Mouse (Mus musculus) MEL (cell line): ENCODE data around the gene Plekha7. TPM values are rescaled to one million over a fixed set of nuclear protein-coding genes. Genes with fewer than 3 reads are reported as not detected.

Experiments
- DNase-seq: peaks from one replicate; pipeline ENCODE4 v3.0.0; 2011; ENCODE audit warnings: low read depth, low spot score
- H3K27ac ChIP-seq: 2 replicates; pipeline ENCODE4 v1.5.1; 2012; ENCODE audit warnings: low read depth, mild to moderate bottlenecking, control low read depth, low read length, moderate library complexity; ENCODE audit not compliant: control insufficient read depth
- H3K27me3 ChIP-seq, 2 experiments: fragments of 150-350 bp in 1 of 2; sonication (generic) in 1 of 2; 2 replicates each; pipeline ENCODE4 v1.6.1; 2012; ENCODE audit warnings: low read length in 2 of 2, mild to moderate bottlenecking in 2 of 2, improper control_type of control experiment in 1 of 2, moderate library complexity in 1 of 2; ENCODE audit not compliant: insufficient read depth in 2 of 2, control insufficient read depth in 1 of 2
- H3K36me3 ChIP-seq, 2 experiments: 2 replicates each; pipeline ENCODE4 v1.6.1; 2012 to 2014; ENCODE audit warnings: low read length in 2 of 2, improper control_type of control experiment in 1 of 2, inconsistent platforms in 1 of 2, mild to moderate bottlenecking in 1 of 2; ENCODE audit not compliant: insufficient read depth in 2 of 2, control insufficient read depth in 1 of 2
- H3K4me1 ChIP-seq, 2 experiments: fragments of 150-350 bp in 1 of 2; sonication (generic) in 1 of 2; 2 replicates each; pipeline ENCODE4 v1.6.1; 2012; ENCODE audit warnings: low read length in 2 of 2, improper control_type of control experiment in 1 of 2, mild to moderate bottlenecking in 1 of 2; ENCODE audit not compliant: insufficient read depth in 2 of 2, control insufficient read depth in 1 of 2
- H3K4me3 ChIP-seq, 2 experiments: fragments of 150-350 bp in 1 of 2; sonication (generic) in 1 of 2; 2 replicates each; pipeline ENCODE4 v1.5.1; 2012; ENCODE audit warnings: low read depth in 2 of 2, low read length in 2 of 2, mild to moderate bottlenecking in 2 of 2, moderate library complexity in 2 of 2, control low read depth in 1 of 2, improper control_type of control experiment in 1 of 2; ENCODE audit not compliant: control insufficient read depth in 1 of 2, insufficient read depth in 1 of 2
- H3K79me2 ChIP-seq: 2 replicates; pipeline ENCODE4 v1.6.1; 2012; ENCODE audit warnings: mild to moderate bottlenecking, low read length, moderate library complexity; ENCODE audit not compliant: control insufficient read depth, poor library complexity, insufficient read depth
- H3K9ac ChIP-seq: 2 replicates; pipeline ENCODE4 v1.6.1; 2012; ENCODE audit warnings: low read depth, mild to moderate bottlenecking, control low read depth, low read length, moderate library complexity; ENCODE audit not compliant: control insufficient read depth, poor library complexity, severe bottlenecking
- H3K9me3 ChIP-seq: fragments of 150-350 bp; sonication (generic); replicated peaks from 2 replicates; pipeline ENCODE4 v1.6.1; 2012; ENCODE audit warnings: mild to moderate bottlenecking, low read length, improper control_type of control experiment, moderate library complexity; ENCODE audit not compliant: insufficient read depth
- CHD1 ChIP-seq: IDR thresholded peaks from 2 replicates; pipeline ENCODE4 v1.6.1; 2012; ENCODE audit warnings: low read depth, mild to moderate bottlenecking, inconsistent platforms, low read length, improper control_type of control experiment
- CHD2 ChIP-seq: IDR thresholded peaks from 2 replicates; pipeline ENCODE4 v1.6.1; 2011; ENCODE audit warnings: low read length, improper control_type of control experiment
- CTCF ChIP-seq, 3 experiments: IDR thresholded peaks in 2 of 3; conservative IDR thresholded peaks in 1 of 3; 2 replicates each; pipeline ENCODE4 v1.5.1; 2011 to 2012; ENCODE audit warnings: low read length in 3 of 3, low read depth in 2 of 3, mild to moderate bottlenecking in 2 of 3, improper control_type of control experiment in 1 of 3, inconsistent platforms in 1 of 3, mixed read lengths in 1 of 3, moderate library complexity in 1 of 3; ENCODE audit not compliant: control insufficient read depth in 1 of 3, insufficient read depth in 1 of 3, poor library complexity in 1 of 3, severe bottlenecking in 1 of 3
- EP300 ChIP-seq, 2 experiments: IDR thresholded peaks; 2 replicates each; pipeline ENCODE4 v1.6.1; 2011; ENCODE audit warnings: improper control_type of control experiment in 2 of 2, low read length in 2 of 2, low read depth in 1 of 2, mild to moderate bottlenecking in 1 of 2
- GABPA ChIP-seq: IDR thresholded peaks from 2 replicates; pipeline ENCODE4 v1.6.1; 2012; ENCODE audit warnings: low read depth, mild to moderate bottlenecking, inconsistent platforms, low read length, improper control_type of control experiment, moderate library complexity
- GATA1 ChIP-seq: IDR thresholded peaks from 2 replicates; pipeline ENCODE4 v1.6.1; 2011; ENCODE audit warnings: low read depth, low read length, improper control_type of control experiment
- HCFC1 ChIP-seq: IDR thresholded peaks from 2 replicates; pipeline ENCODE4 v1.6.1; 2012; ENCODE audit warnings: low read depth, mild to moderate bottlenecking, inconsistent platforms, low read length, improper control_type of control experiment, moderate library complexity
- KAT2A ChIP-seq: conservative IDR thresholded peaks from 2 replicates; pipeline ENCODE4 v1.6.1; 2012; ENCODE audit warnings: low read depth, low read length, improper control_type of control experiment, inconsistent platforms
- MXI1 ChIP-seq: IDR thresholded peaks from 2 replicates; pipeline ENCODE4 v1.6.1; 2011; ENCODE audit warnings: mild to moderate bottlenecking, low read depth, low read length, improper control_type of control experiment
- NELFE ChIP-seq: IDR thresholded peaks from 2 replicates; pipeline ENCODE4 v1.6.1; 2011; ENCODE audit warnings: low read depth, low read length, improper control_type of control experiment
- NRF1 ChIP-seq: IDR thresholded peaks from 2 replicates; pipeline ENCODE4 v1.6.1; 2014; ENCODE audit warnings: low read depth, mild to moderate bottlenecking, inconsistent platforms, low read length, improper control_type of control experiment, moderate library complexity; ENCODE audit not compliant: poor library complexity, insufficient read depth, severe bottlenecking
- RAD21 ChIP-seq: IDR thresholded peaks from 2 replicates; pipeline ENCODE4 v1.6.1; 2011; ENCODE audit warnings: mild to moderate bottlenecking, low read depth, low read length, improper control_type of control experiment
- TAL1 ChIP-seq: IDR thresholded peaks from 2 replicates; pipeline ENCODE4 v1.6.1; 2012; ENCODE audit warnings: mild to moderate bottlenecking, inconsistent platforms, low read length, moderate library complexity, mixed read lengths
- TCF12 ChIP-seq: IDR thresholded peaks from 2 replicates; pipeline ENCODE4 v1.6.1; 2014; ENCODE audit warnings: low read depth, mild to moderate bottlenecking, inconsistent platforms, low read length, improper control_type of control experiment, moderate library complexity
- USF2 ChIP-seq, 2 experiments: IDR thresholded peaks; 2 replicates each; pipeline ENCODE4 v1.6.1; 2011 to 2012; ENCODE audit warnings: improper control_type of control experiment in 2 of 2, low read length in 2 of 2, borderline replicate concordance in 1 of 2, inconsistent platforms in 1 of 2, low read depth in 1 of 2, mild to moderate bottlenecking in 1 of 2; ENCODE audit not compliant: insufficient read depth in 1 of 2
- ZC3H11A ChIP-seq: IDR thresholded peaks from 2 replicates; pipeline ENCODE4 v1.6.1; 2012; ENCODE audit warnings: low read depth, mild to moderate bottlenecking, inconsistent platforms, low read length, improper control_type of control experiment
- ZKSCAN1 ChIP-seq: IDR thresholded peaks from 2 replicates; pipeline ENCODE4 v1.6.1; 2012; ENCODE audit warnings: low read depth, mild to moderate bottlenecking, inconsistent platforms, low read length, improper control_type of control experiment, moderate library complexity
- polyA plus RNA-seq, 2 experiments: library from polyadenylated mRNA; stranded (reverse) in 1 of 2; unstranded in 1 of 2; fragments of >175 nt in 1 of 2; fragments of >200 nt in 1 of 2; gene quantifications; 2 replicates each; pipeline versions ENCODE4 v1.2.1 to v1.2.4; 2012; ENCODE audit warnings: low replicate concordance in 2 of 2, low read depth in 1 of 2; ENCODE audit not compliant: insufficient read length in 2 of 2, insufficient read depth in 1 of 2, missing spikeins in 1 of 2
- total RNA-seq: library from RNA; depleted of rRNA; stranded (reverse); fragments of 300-350 nt; gene quantifications from 2 replicates; pipeline ENCODE4 v1.2.3, GENCODE M21; 2012

Gene Plekha7
- total and polyA plus RNA-seq, 3 experiments: 4.4 to 14.5 TPM; not detected in 1

DNA sequence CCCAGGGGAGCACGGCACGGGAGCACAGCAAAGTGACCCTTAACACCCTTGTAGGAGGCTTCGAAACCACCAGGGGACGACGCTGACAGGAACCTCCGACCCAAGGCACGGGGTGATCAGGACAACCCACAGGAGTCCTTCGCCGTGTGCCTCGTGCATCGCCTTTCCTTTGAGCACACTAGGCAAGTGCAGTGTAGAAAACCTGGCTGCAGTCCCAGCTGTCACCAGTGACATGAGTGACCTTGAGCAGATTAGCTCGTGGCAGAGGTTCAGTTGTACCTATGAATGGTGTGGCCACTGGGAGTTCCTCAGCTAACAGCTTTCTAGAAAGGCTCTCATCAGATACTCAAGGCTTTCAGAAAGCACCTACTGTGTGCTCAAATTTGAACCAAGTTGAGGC is 22.0 kb downstream of the Plekha7 start:
- H3K4me1 ChIP-seq: no peaks in the 10 kb centered on the region
- no peaks in the 10 kb centered on the region for H3K79me2 ChIP-seq
- no peaks in the 10 kb centered on the region for H3K9me3 ChIP-seq
- H3K36me3 ChIP-seq: no peaks in the 10 kb centered on the region
- peak; percentile 57; the same call in 1 of the 2 replicates for TF ChIP-seq ZKSCAN1
- TF ChIP-seq CHD1: no peak
- H3K4me3 ChIP-seq: no peak overlapping the region
- H3K9ac ChIP-seq: no peak overlapping the region
- no peaks in the 10 kb centered on the region for H3K27me3 ChIP-seq
- H3K27ac ChIP-seq: no peak overlapping the region
- no peak for DNase-seq

DNA sequence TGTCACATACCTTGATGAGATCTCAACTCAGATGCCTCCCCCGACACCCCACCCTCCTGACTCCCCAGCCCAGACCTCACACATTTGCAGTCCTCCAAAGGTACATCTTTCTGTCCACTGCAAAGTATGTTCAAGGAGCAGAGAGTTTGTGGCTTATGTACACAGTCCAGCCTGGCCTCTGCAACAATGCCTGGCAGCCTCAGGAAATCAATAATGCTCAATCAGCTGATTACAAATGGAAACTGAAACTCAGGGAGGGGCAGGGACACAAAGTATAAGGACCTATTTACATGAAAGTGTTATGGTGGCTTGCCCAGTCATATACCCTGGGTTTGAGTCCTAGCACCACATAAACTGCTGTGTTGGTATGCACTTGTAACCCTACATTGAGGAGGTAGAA is 23.0 kb downstream of the Plekha7 start:
- Histone ChIP-seq H3K27ac (no peak overlapping the region), H3K4me3 (no peak overlapping the region), H3K79me2 (no peaks in the 10 kb centered on the region), H3K9ac (no peak overlapping the region), H3K4me1 (no peaks in the 10 kb centered on the region), H3K27me3 (no peaks in the 10 kb centered on the region), H3K9me3 (no peaks in the 10 kb centered on the region), H3K36me3 (no peaks in the 10 kb centered on the region)
- no peak for DNase-seq
- TF ChIP-seq NRF1: no peak
- TF ChIP-seq USF2 (IDR thresholded peaks at IDR 0.05; ENCODE audit: borderline replicate concordance in 1 of 2, insufficient read depth in 1 of 2, low read depth in 1 of 2, low read length in 2 of 2): no peak
- no peak for TF ChIP-seq CHD2
- no peak for TF ChIP-seq TCF12
- TF ChIP-seq GABPA: no peak
- TF ChIP-seq HCFC1: no peak
- TF ChIP-seq KAT2A: no peak
- no peak for TF ChIP-seq RAD21
- no peak for TF ChIP-seq TAL1
- no peak for TF ChIP-seq CHD1
- TF ChIP-seq GATA1: no peak
- no peak for TF ChIP-seq NELFE
- no peak for TF ChIP-seq CTCF (IDR thresholded peaks at IDR 0.05 in 2 of 3, conservative IDR thresholded peaks at IDR 0.05 in 1 of 3; ENCODE audit: control insufficient read depth in 1 of 3, insufficient read depth in 1 of 3, low read depth in 2 of 3, low read length in 3 of 3, poor library complexity in 1 of 3, severe bottlenecking in 1 of 3)
- TF ChIP-seq EP300 (IDR thresholded peaks at IDR 0.05; ENCODE audit: low read depth in 1 of 2, low read length in 2 of 2): no peak
- TF ChIP-seq MXI1: no peak
- TF ChIP-seq ZC3H11A: no peak
